Comparison of ENCODE assay signal across 27 mouse cellular contexts in the genomic region with DNA sequence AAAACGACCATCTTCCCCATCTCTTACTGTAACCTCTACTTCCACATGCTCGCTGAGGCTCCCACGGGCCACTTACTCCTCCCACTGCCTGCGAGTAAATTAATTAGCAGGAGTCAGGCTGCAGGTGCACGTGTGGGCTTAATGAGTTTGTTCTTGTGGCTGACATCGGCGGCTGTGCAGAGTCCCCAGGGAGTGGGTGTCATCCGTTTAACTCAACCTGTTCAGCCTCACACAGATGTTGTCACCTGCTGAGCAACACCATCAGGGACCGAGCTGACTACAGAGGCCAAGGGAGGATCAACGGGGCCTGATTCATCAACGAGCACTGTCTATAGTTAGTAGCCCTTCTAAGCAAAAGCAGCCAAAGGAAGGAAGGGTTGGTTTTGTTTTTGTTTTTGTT.
A peak's percentile ranks its signal among the peaks of the same experiment; 100 is the strongest.
DNase-seq lines count a peak whose midpoint lies in the region; ATAC-seq lines count a peak whose summit lies in the region.
"Had no signal": no experiment of that assay in that cellular context is flagged by ENCODE, and none has a peak within 500 bp of the region (broad histone marks: within the 10 kb centered on the region; RNA-seq: fewer than 3 reads in every experiment).

No protein-coding gene starts in this region.

- H3K9me3 ChIP-seq in embryonic facial prominence, embryonic 14.5 days (ENCODE audit: control insufficient read depth, low read length), result no peaks in the 10 kb centered on the region
- no peaks in the 10 kb centered on the region for H3K9me3 ChIP-seq in embryonic facial prominence, embryonic 10.5 days
- no peaks in the 10 kb centered on the region for H3K9me3 ChIP-seq in intestine, embryonic 16.5 days (ENCODE audit: control insufficient read depth, low read length)
- H3K9me3 ChIP-seq: forebrain, embryonic 15.5 days; G1E; liver, embryonic 12.5 days; midbrain, embryonic 13.5 days had no signal

- H3K4me3 ChIP-seq in embryonic facial prominence, embryonic 14.5 days (ENCODE audit: low read depth, low read length), result no peak overlapping the region
- no peak overlapping the region for H3K4me3 ChIP-seq in embryonic facial prominence, embryonic 10.5 days
- no peak overlapping the region for H3K4me3 ChIP-seq in intestine, embryonic 16.5 days (ENCODE audit: low read length)
- H3K4me3 ChIP-seq: forebrain, embryonic 15.5 days; hindbrain, embryonic 12.5 days; layer of hippocampus, adult 2 months; left cerebral cortex, adult 2 months; liver, embryonic 12.5 days; midbrain, embryonic 13.5 days had no signal

- H3K27me3 ChIP-seq in embryonic facial prominence, embryonic 14.5 days (replicated peaks; ENCODE audit: control insufficient read depth, insufficient read depth, low read length), result no peaks in the 10 kb centered on the region
- peaks cover 14% of the 10 kb centered on the region for H3K27me3 ChIP-seq in embryonic facial prominence, embryonic 10.5 days (replicated peaks; ENCODE audit: low read depth, poor library complexity, severe bottlenecking)
- H3K27me3 ChIP-seq in intestine, embryonic 16.5 days (replicated peaks; ENCODE audit: control insufficient read depth, insufficient read depth, low read length), result no peaks in the 10 kb centered on the region; the same call in 1 of the 2 replicates
- H3K27me3 ChIP-seq: forebrain, embryonic 15.5 days had no signal

- H3K9ac ChIP-seq in embryonic facial prominence, embryonic 14.5 days (ENCODE audit: low read depth, low read length), result no peak overlapping the region
- H3K9ac ChIP-seq in intestine, embryonic 16.5 days (ENCODE audit: low read depth, low read length), result no peak overlapping the region
- H3K9ac ChIP-seq: forebrain, embryonic 15.5 days; hindbrain, embryonic 12.5 days; liver, embryonic 12.5 days; liver, postnatal 0 days; midbrain, embryonic 13.5 days had no signal

- peak; percentile 53; the same call in 1 of the 2 replicates for ATAC-seq in embryonic facial prominence, embryonic 14.5 days (ENCODE audit: low read depth)
- no peak for ATAC-seq in cerebellum, adult (ENCODE audit: insufficient number of reproducible peaks, low FRiP score, low TSS enrichment)
- ATAC-seq in intestine, embryonic 16.5 days, result no peak
- ATAC-seq: forebrain, embryonic 15.5 days; liver, embryonic 12.5 days; liver, postnatal 0 days; midbrain, embryonic 13.5 days had no signal

- peak; percentile 54 for DNase-seq in embryonic facial prominence, embryonic 14.5 days (ENCODE audit: low spot score)
- DNase-seq in embryonic facial prominence, embryonic 10.5 days (ENCODE audit: low spot score), result no peak
- peak; percentile 25 for DNase-seq in thymus, postnatal 0 days (ENCODE audit: low spot score)
- DNase-seq in thymus, postnatal 25 days, result no peak
- DNase-seq in induced T-regulatory cell, adult 2 months (ENCODE audit: low read depth), result peak; percentile 37
- no peak for DNase-seq in urinary bladder, postnatal 10 days (ENCODE audit: low spot score)
- DNase-seq: adrenal gland, adult 8-10 months; cerebellum, adult 18-20 months; cerebellum, postnatal 10 days; gastrocnemius, postnatal 25 days; heart, adult 18-20 months; heart, postnatal 36 days; kidney, adult 11 months; kidney, postnatal 25 days; liver, postnatal 0 days; right cerebral cortex, adult 18-20 months had no signal

- no peak overlapping the region for H3K4me2 ChIP-seq in embryonic facial prominence, embryonic 14.5 days (ENCODE audit: low read depth, low read length)
- no peak overlapping the region for H3K4me2 ChIP-seq in intestine, embryonic 16.5 days (ENCODE audit: low read depth, low read length)
- H3K4me2 ChIP-seq: forebrain, embryonic 15.5 days; heart, embryonic 11.5 days; hindbrain, embryonic 12.5 days; liver, embryonic 12.5 days; midbrain, embryonic 13.5 days had no signal

- no peaks in the 10 kb centered on the region for H3K36me3 ChIP-seq in embryonic facial prominence, embryonic 14.5 days (ENCODE audit: control insufficient read depth, insufficient read depth, low read length)
- H3K36me3 ChIP-seq in embryonic facial prominence, embryonic 10.5 days (replicated peaks), result no peaks in the 10 kb centered on the region
- H3K36me3 ChIP-seq in intestine, embryonic 16.5 days (ENCODE audit: control insufficient read depth, insufficient read depth, low read length), result no peaks in the 10 kb centered on the region
- H3K36me3 ChIP-seq: forebrain, embryonic 15.5 days; G1E; liver, embryonic 12.5 days had no signal

- WGBS in embryonic facial prominence, embryonic 14.5 days, result 60% methylated on average over 11 of the region's 11 CpGs
- 69% methylated on average over 11 of the region's 11 CpGs for WGBS in embryonic facial prominence, embryonic 10.5 days
- WGBS in intestine, embryonic 16.5 days, result 61% methylated on average over 11 of the region's 11 CpGs

- H3K27ac ChIP-seq in embryonic facial prominence, embryonic 14.5 days (replicated peaks; ENCODE audit: low read depth, low read length), result no peak overlapping the region
- no peak overlapping the region for H3K27ac ChIP-seq in embryonic facial prominence, embryonic 10.5 days (replicated peaks)
- no peak overlapping the region for H3K27ac ChIP-seq in intestine, embryonic 16.5 days (ENCODE audit: low read length)
- H3K27ac ChIP-seq: forebrain, embryonic 15.5 days; hindbrain, embryonic 12.5 days; layer of hippocampus, adult 2 months; left cerebral cortex, adult 2 months; liver, embryonic 12.5 days; macrophage; midbrain, embryonic 13.5 days had no signal

- H3K4me1 ChIP-seq in embryonic facial prominence, embryonic 14.5 days (ENCODE audit: control insufficient read depth, insufficient read depth, low read length), result no peaks in the 10 kb centered on the region
- 0 out of 2 replicates have a peak, but pooled peaks cover 2% of the 10 kb centered on the region for H3K4me1 ChIP-seq in embryonic facial prominence, embryonic 10.5 days
- H3K4me1 ChIP-seq in intestine, embryonic 16.5 days (ENCODE audit: control insufficient read depth, insufficient read depth, low read length), result no peaks in the 10 kb centered on the region
- H3K4me1 ChIP-seq: liver, embryonic 12.5 days had no signal

Comparison
In these comparisons a context has a peak if more than half of its experiments do, and no peak if none do; other contexts are left out.
1. DNase-seq: peak in embryonic facial prominence, embryonic 14.5 days (single experiment), thymus, postnatal 0 days (single experiment) and induced T-regulatory cell, adult 2 months (single experiment); none in embryonic facial prominence, embryonic 10.5 days (single experiment), thymus, postnatal 25 days (single experiment) and urinary bladder, postnatal 10 days (single experiment).